Mouse (Mus musculus): ENCODE data around the gene Best2.

Gene Best2

GRCm38 (mm10) chr8:84981644-84982498 is 32.5 kb downstream of the Best2 start:
- CTCF ChIA-PET: interaction anchor here in 2 of 4 experiments (10.2 to 10.4 kb wide), 2 partner anchors 6 to 7 kb away, joined by 176 to 250 read pairs; partner anchors contain the start of gene Hook2 (in 2 of the 2)
- POLR2A ChIA-PET: interaction anchor here in 3 of 4 experiments (0.5 to 30.0 kb wide), 20 partner anchors 4 to 1095 kb away, joined by 3 to 992 read pairs (median 18); partner anchors contain the start of genes Hook2 (in 3 of the 3), Asna1 (in 2 of the 3), Dhps (in 2 of the 3) and Gm49661 (in 2 of the 3)

- ChIA-PET POLR2A (interaction anchor here (0.6 to 30.0 kb wide), 42 partner anchors 5 to 1094 kb away, joined by 3 to 992 read pairs (median 7); partner anchors contain the start of genes Dhps (in 3 of the 4), Hook2 (in 3 of the 4), Asna1 (in 2 of the 4) and Gm49661 (in 2 of the 4)), CTCF (interaction anchor here in 3 of 4 experiments (0.7 to 10.4 kb wide), 8 partner anchors 7 to 78 kb away, joined by 3 to 250 read pairs (median 6); partner anchors contain the start of genes Hook2 (in 2 of the 3), Dnase2a (in 1 of the 3) and Tnpo2 (in 1 of the 3))
These were observed 33.5 kb downstream of the Best2 start for GRCm38 (mm10) chr8:84980622-84981358.

GRCm38 (mm10) chr8:84979599-84980421 is 34.5 kb downstream of the Best2 start:
- CTCF ChIA-PET: interaction anchor here in 3 of 4 experiments (0.7 to 10.4 kb wide), 10 partner anchors 8 to 96 kb away, joined by 3 to 250 read pairs (median 6); partner anchors contain the start of genes Hook2 (in 2 of the 3) and Tnpo2 (in 1 of the 3)
- POLR2A ChIA-PET: interaction anchor here (0.6 to 30.0 kb wide), 47 partner anchors 6 to 568 kb away, joined by 3 to 992 read pairs (median 9); partner anchors contain the start of genes Asna1 (in 3 of the 4), Dhps (in 3 of the 4), Gm49661 (in 3 of the 4) and Hook2 (in 3 of the 4)

DNA sequence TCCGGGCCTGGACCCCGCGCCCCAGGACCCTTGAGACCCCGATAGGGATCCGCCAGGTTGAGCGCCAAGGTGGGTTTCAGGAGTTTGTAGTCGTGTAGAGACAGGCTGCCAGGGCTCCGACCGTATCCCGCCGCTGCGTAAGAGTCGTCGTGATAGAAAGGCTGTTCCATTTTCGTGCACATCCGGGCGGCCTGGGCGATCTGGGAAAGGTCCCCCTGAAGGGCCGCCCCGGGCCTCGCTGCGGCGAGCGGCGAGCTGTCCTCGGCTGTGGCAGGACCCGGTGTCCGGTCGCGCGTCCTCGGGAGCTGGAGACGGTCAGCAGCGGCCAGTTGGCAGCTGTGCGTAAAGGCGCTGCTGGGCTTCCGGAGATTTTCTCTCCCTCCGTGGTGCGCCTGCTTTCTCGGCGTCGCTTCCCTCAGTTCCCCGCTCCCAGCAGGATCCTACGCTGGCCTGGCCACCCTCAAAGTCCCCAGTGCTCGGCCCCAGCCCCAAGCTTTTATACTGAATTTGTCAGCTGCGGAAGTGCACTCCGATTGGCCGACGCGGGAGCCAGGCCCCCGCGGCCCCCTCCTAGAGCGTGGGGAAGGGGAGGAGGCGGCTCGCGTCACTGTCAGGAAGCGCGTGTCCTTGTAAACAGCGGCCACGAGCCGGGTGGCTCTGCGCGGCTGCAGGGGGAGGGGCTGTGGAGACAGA is 35.9 kb downstream of the Best2 start, which contains the start of gene Junb:
Gene Junb (minus strand): TSS at position 471 of the 693 bp plus-strand sequence.
- ChIA-PET CTCF (interaction anchor here (0.6 to 10.4 kb wide), 16 partner anchors 9 to 1104 kb away, joined by 3 to 250 read pairs (median 6); partner anchors contain the start of genes Hook2 (in 2 of the 4) and Tnpo2 (in 1 of the 4)), POLR2A (interaction anchor here (0.5 to 30.0 kb wide), 67 partner anchors 6 to 1392 kb away, joined by 3 to 992 read pairs (median 9); partner anchors contain the start of genes Dhps (in 4 of the 4), Asna1 (in 3 of the 4), Calr (in 3 of the 4) and Gm49661 (in 3 of the 4))

DNA sequence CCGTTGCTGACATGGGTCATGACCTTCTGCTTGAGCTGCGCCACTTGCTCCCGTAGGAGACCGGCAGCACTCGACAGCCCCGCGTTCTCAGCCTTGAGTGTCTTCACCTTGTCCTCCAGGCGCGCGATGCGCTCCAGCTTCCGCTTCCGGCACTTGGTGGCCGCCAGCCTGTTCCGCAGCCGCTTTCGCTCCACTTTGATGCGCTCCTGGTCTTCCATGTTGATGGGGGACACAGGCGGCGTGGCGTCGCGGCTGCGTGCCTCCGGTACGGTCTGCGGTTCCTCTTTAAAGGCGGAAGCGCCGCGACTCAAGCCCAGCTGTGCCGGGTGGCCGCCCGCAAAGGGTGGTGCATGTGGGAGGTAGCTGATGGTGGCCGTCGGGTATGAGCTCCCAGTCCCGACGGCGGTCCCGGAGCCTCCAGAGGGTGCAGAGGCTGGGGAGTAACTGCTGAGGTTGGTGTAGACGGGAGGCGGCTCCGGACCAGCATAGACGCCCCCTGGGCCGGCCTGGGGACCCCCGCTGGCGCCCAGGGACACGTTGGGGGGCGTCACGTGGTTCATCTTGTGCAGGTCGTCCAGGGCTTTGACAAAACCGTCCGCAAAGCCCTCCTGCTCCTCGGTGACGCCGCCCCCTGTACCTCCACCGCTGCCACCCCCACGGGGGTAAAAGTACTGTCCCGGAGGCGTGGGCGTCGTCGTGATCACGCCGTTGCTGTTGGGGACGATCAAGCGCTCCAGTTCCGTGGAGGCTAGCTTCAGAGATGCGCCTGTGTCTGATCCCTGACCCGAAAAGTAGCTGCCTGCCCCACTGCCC is 36.7 kb downstream of the Best2 start:
- ChIA-PET POLR2A (interaction anchor here (0.6 to 30.0 kb wide), 85 partner anchors 5 to 1392 kb away, joined by 3 to 992 read pairs (median 9); partner anchors contain the start of genes Dhps (in 4 of the 4), Asna1 (in 3 of the 4), Hook2 (in 3 of the 4) and Tnpo2 (in 3 of the 4)), CTCF (interaction anchor here (0.5 to 10.4 kb wide), 20 partner anchors 10 to 162 kb away, joined by 3 to 250 read pairs (median 6); partner anchors contain the start of gene Hook2 (in 2 of the 4))

DNA sequence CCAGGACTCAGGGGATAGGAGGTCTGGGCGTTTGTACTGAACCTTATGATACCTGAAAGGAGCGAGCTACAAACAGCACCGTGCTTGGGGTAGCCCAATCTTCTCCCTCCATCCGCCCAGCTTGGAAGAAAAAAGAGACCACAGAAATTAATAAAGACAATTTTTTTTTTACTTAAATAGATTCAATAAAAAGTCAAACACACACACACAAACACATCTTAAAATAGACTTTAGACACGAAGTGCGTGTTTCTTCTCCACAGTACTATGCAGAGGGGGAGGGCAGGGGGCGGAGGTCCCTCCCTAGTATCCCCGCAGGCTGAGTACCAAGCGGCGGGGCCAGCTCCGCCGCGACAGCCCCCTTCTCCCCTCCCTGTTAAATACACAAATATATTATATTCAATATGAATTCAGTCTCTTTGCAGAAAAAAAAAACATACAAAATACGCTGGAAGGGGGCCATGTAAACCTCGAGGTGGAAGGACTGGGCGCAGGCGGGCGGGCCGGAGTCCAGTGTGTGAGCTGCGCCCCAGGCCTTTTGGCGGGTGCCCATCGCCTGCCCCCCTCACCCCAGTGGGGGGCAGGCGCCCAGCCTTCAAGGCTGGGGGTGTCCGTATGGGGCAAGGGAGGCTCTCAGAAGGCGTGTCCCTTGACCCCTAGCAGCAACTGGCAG is 37.4 kb downstream of the Best2 start:
- CTCF ChIA-PET: interaction anchor here (0.5 to 10.4 kb wide), 38 partner anchors 8 to 506 kb away, joined by 3 to 250 read pairs (median 7); partner anchors contain the start of genes Hook2 (in 3 of the 4), Nacc1 (in 1 of the 4), Tnpo2 (in 1 of the 4) and Trir (in 1 of the 4)
- POLR2A ChIA-PET: interaction anchor here (0.6 to 30.0 kb wide), 113 partner anchors 4 to 910 kb away, joined by 3 to 992 read pairs (median 9); partner anchors contain the start of genes Hook2 (in 4 of the 4), Asna1 (in 3 of the 4), Calr (in 3 of the 4) and Dhps (in 3 of the 4)

DNA sequence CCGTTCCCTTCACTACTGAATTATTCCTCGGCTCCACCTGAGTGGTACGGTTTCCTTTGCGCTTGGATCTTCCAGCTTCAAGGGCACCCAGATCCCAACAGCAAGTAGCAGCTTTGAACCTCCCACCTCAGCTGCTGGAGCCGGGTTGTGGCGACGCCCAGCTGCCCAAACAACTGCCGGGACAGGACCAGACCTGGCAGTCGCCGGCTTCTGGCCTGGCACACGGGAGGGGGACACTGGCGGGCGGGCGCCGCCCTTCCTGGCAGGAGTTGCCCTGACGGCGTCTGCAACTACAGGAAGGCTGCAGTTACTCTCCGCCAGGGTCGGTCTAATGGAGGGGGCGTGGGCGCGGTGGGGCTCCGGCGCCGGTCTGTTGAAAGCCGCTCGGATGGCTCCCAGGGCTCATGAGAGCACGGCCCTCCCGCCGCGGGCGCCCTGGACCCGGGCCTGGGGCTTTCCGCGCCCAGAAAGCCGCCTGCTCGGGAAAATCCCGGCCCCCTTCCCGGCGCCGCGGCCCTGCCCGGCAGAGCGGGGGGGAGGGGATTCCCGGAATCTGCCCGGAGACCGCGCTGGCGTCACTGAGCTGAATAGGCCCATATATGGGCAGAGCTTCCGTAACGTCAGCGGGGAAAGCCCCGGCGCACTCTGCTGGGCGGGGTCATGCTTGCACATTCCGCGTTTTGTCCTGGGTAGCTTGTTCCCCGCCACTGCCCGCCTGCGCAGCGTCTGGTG is 38.1 kb downstream of the Best2 start:
- POLR2A ChIA-PET: interaction anchor here (0.5 to 30.0 kb wide), 116 partner anchors 4 to 910 kb away, joined by 3 to 992 read pairs (median 8); partner anchors contain the start of genes Hook2 (in 4 of the 4), Asna1 (in 3 of the 4), Calr (in 3 of the 4) and Dhps (in 3 of the 4)
- CTCF ChIA-PET: interaction anchor here (0.6 to 10.4 kb wide), 52 partner anchors 9 to 506 kb away, joined by 3 to 250 read pairs (median 6); partner anchors contain the start of genes Hook2 (in 3 of the 4), Tnpo2 (in 2 of the 4), Trir (in 2 of the 4) and Dnase2a (in 1 of the 4)

- ChIA-PET POLR2A (interaction anchor here (0.5 to 30.0 kb wide), 89 partner anchors 3 to 448 kb away, joined by 3 to 992 read pairs (median 10); partner anchors contain the start of genes Hook2 (in 4 of the 4), Asna1 (in 3 of the 4), Dhps (in 3 of the 4) and Tnpo2 (in 3 of the 4)), CTCF (interaction anchor here (0.6 to 10.4 kb wide), 54 partner anchors 9 to 507 kb away, joined by 3 to 250 read pairs (median 5); partner anchors contain the start of genes Hook2 (in 3 of the 4), Tnpo2 (in 2 of the 4), Dnase2a (in 1 of the 4) and Nacc1 (in 1 of the 4))
These were observed 38.9 kb downstream of the Best2 start for GRCm38 (mm10) chr8:84975434-84975833.

GRCm38 (mm10) chr8:84974543-84975142 is 39.7 kb downstream of the Best2 start:
- CTCF ChIA-PET: interaction anchor here (0.5 to 10.4 kb wide), 47 partner anchors 8 to 482 kb away, joined by 3 to 250 read pairs (median 5); partner anchors contain the start of genes Hook2 (in 3 of the 4), Tnpo2 (in 2 of the 4) and Man2b1 (in 1 of the 4)
- POLR2A ChIA-PET: interaction anchor here (0.5 to 30.0 kb wide), 55 partner anchors 2 to 442 kb away, joined by 3 to 992 read pairs (median 8); partner anchors contain the start of genes Hook2 (in 4 of the 4), Dhps (in 3 of the 4), Trir (in 3 of the 4) and Asna1 (in 2 of the 4)

- ChIA-PET POLR2A (interaction anchor here (0.5 to 30.0 kb wide), 44 partner anchors 1 to 442 kb away, joined by 3 to 992 read pairs (median 10); partner anchors contain the start of genes Hook2 (in 4 of the 4), Dhps (in 3 of the 4), Trir (in 3 of the 4) and Asna1 (in 2 of the 4)), CTCF (interaction anchor here (0.5 to 10.4 kb wide), 41 partner anchors 7 to 1612 kb away, joined by 3 to 250 read pairs (median 5); partner anchors contain the start of genes Hook2 (in 3 of the 4), Tnpo2 (in 2 of the 4) and Man2b1 (in 1 of the 4))
These were observed 40.4 kb downstream of the Best2 start for GRCm38 (mm10) chr8:84973803-84974542.

GRCm38 (mm10) chr8:84973079-84973478 is 41.3 kb downstream of the Best2 start:
- CTCF ChIA-PET: interaction anchor here in 2 of 4 experiments (0.7 to 10.4 kb wide), 7 partner anchors 15 to 484 kb away, joined by 3 to 250 read pairs (median 74); partner anchors contain the start of gene Hook2 (in 2 of the 2)
- POLR2A ChIA-PET: interaction anchor here (0.6 to 30.0 kb wide), 17 partner anchors 2 to 126 kb away, joined by 3 to 992 read pairs (median 74); partner anchors contain the start of genes Dhps (in 2 of the 4), Hook2 (in 2 of the 4), Junb (in 2 of the 4) and Tnpo2 (in 2 of the 4)
